Mouse (Mus musculus) midbrain, embryonic 16.5 days (tissue): ENCODE data around the gene Allc. TPM values are rescaled to one million over a fixed set of nuclear protein-coding genes. Genes with fewer than 3 reads are reported as not detected.

Experiments used
- ATAC-seq: fragments of 200-750 bp; cut with Nextera tagmentation; 2 replicates; pipeline ENCODE4 v1.8.0; 2017; ENCODE audit warnings: moderate TSS enrichment
- H3K27ac ChIP-seq: fragments of 300-500 bp; sonication (generic); 2 replicates; pipeline ENCODE4 v1.5.1; 2014; ENCODE audit warnings: mild to moderate bottlenecking, low read length, mixed read lengths
- H3K27me3 ChIP-seq: fragments of 300-500 bp; sonication (generic); 2 replicates; pipeline ENCODE4 v1.6.1; 2014; ENCODE audit warnings: low read depth, low read length, mixed read lengths; ENCODE audit not compliant: control insufficient read depth, insufficient read depth
- H3K36me3 ChIP-seq: fragments of 300-500 bp; sonication (generic); 2 replicates; pipeline ENCODE4 v1.6.1; 2014; ENCODE audit warnings: mild to moderate bottlenecking, low read length, moderate library complexity, mixed read lengths; ENCODE audit not compliant: control insufficient read depth, insufficient read depth
- H3K4me1 ChIP-seq: fragments of 300-500 bp; sonication (generic); 2 replicates; pipeline ENCODE4 v1.6.1; 2014; ENCODE audit warnings: mild to moderate bottlenecking, low read length, mixed read lengths; ENCODE audit not compliant: control insufficient read depth, insufficient read depth
- H3K4me2 ChIP-seq: fragments of 300-500 bp; sonication (generic); 2 replicates; pipeline ENCODE4 v1.6.1; 2014; ENCODE audit warnings: mild to moderate bottlenecking, low read length, mixed read lengths
- H3K4me3 ChIP-seq: fragments of 300-500 bp; sonication (generic); 2 replicates; pipeline ENCODE4 v1.5.1; 2014; ENCODE audit warnings: low read depth, mild to moderate bottlenecking, low read length, moderate library complexity, mixed read lengths
- H3K9ac ChIP-seq: fragments of 300-500 bp; sonication (generic); 2 replicates; pipeline ENCODE4 v1.6.1; 2014; ENCODE audit warnings: low read depth, low read length, mixed read lengths
- H3K9me3 ChIP-seq: fragments of 300-500 bp; sonication (generic); replicated peaks from 2 replicates; pipeline ENCODE4 v1.6.1; 2014; ENCODE audit warnings: mild to moderate bottlenecking, low read length, mixed read lengths; ENCODE audit not compliant: control insufficient read depth, poor library complexity, severe bottlenecking
- WGBS: fragments of 180-500 bp; shearing (Covaris S2); extraction: QIAGEN DNeasy Blood & Tissue Kit; methylation state at CpG from one replicate; pipeline ENCODE4 v1.1.7; 2014; 5-methylcytosine and 5-hydroxymethylcytosine counted together
- polyA plus RNA-seq: library from polyadenylated mRNA; unstranded; fragments of >200 nt; fragmentation: Nextera tagmentation; extraction: Ambion mirVana; gene quantifications from 2 replicates; pipeline ENCODE4 v1.2.1, GENCODE M21; 2015

Allc gene
- polyA plus RNA-seq, 1 experiment from 2014 or later = 0.39 TPM

GRCm38 (mm10) chr12:28552299-28552698, 30.0 kb downstream of the Allc start, which contains the start of gene Dcdc2c:
Dcdc2c (minus strand) TSS chr12:28552399.
- Histone ChIP-seq H3K4me2 (no peak within 1 kb of the TSS; the same call in 1 of the 2 replicates), H3K4me3 (no peak within 1 kb of the TSS), H3K9ac (no peak within 1 kb of the TSS), H3K27me3 (no peaks in the 10 kb centered on the region), H3K9me3 (no peaks in the 10 kb centered on the region), H3K27ac (no peak within 1 kb of the TSS), H3K36me3 (no peaks in the 10 kb centered on the region), H3K4me1 (no peaks in the 10 kb centered on the region)
- ATAC-seq = no peak
- WGBS = 87% methylated on average over 15 of the region's 15 CpGs

GRCm38 (mm10) chr12:28551775-28552174, 30.5 kb downstream of the Allc start:
- Histone ChIP-seq H3K4me1 (no peaks in the 10 kb centered on the region), H3K4me2 (no peak overlapping the region; the same call in 1 of the 2 replicates), H3K9me3 (no peaks in the 10 kb centered on the region), H3K27me3 (no peaks in the 10 kb centered on the region), H3K36me3 (no peaks in the 10 kb centered on the region), H3K9ac (no peak overlapping the region), H3K4me3 (no peak overlapping the region), H3K27ac (no peak overlapping the region)
- ATAC-seq = no peak
- 77% methylated on average over 18 of the region's 18 CpGs for WGBS

- H3K4me2 ChIP-seq = no peak overlapping the region
- H3K9ac ChIP-seq = no peak overlapping the region
- no peaks in the 10 kb centered on the region for H3K27me3 ChIP-seq
- 59% methylated on average over 4 of the region's 4 CpGs for WGBS
- H3K4me3 ChIP-seq = no peak overlapping the region
- no peak for ATAC-seq
- no peaks in the 10 kb centered on the region for H3K4me1 ChIP-seq
- no peaks in the 10 kb centered on the region for H3K9me3 ChIP-seq
- H3K27ac ChIP-seq = no peak overlapping the region
- no peaks in the 10 kb centered on the region for H3K36me3 ChIP-seq
Observed at GRCm38 (mm10) chr12:28548887-28549286, 33.4 kb downstream of the Allc start.

- H3K4me1 ChIP-seq = no peaks in the 10 kb centered on the region
- 47% methylated on average over 1 of the region's 1 CpGs for WGBS
- no peak overlapping the region for H3K9ac ChIP-seq
- H3K27ac ChIP-seq = no peak overlapping the region
- no peak for ATAC-seq
- no peak overlapping the region for H3K4me3 ChIP-seq
- H3K36me3 ChIP-seq = no peaks in the 10 kb centered on the region
- H3K9me3 ChIP-seq = no peaks in the 10 kb centered on the region
- H3K4me2 ChIP-seq = no peak overlapping the region
- no peaks in the 10 kb centered on the region for H3K27me3 ChIP-seq
Observed at GRCm38 (mm10) chr12:28514264-28514775, 68.0 kb downstream of the Allc start.

GRCm38 (mm10) chr12:28509699-28510280, 72.5 kb downstream of the Allc start:
- Histone ChIP-seq H3K27me3 (no peaks in the 10 kb centered on the region), H3K9me3 (no peaks in the 10 kb centered on the region), H3K4me2 (no peak overlapping the region), H3K4me1 (no peaks in the 10 kb centered on the region), H3K4me3 (no peak overlapping the region), H3K27ac (no peak overlapping the region), H3K36me3 (no peaks in the 10 kb centered on the region), H3K9ac (no peak overlapping the region)
- ATAC-seq = no peak
- 59% methylated on average over 5 of the region's 5 CpGs for WGBS

Other genes with a start within 250 kb of the Allc start
- gene Dcdc2c, start 30.1 kb downstream of the Allc start, polyA plus RNA-seq = not detected in 2 replicates
- 0.67 and 1.2 TPM in 2 replicates for gene Colec11, start 40.9 kb upstream of the Allc start, polyA plus RNA-seq
- 389 and 390 TPM in 2 replicates for gene Rps7, start 53.4 kb upstream of the Allc start, polyA plus RNA-seq
- gene Rnaseh1, start 67.1 kb upstream of the Allc start, polyA plus RNA-seq = 22.4 and 25.8 TPM in 2 replicates
- gene Adi1, start 92.7 kb upstream of the Allc start, polyA plus RNA-seq = 24.6 and 24.9 TPM in 2 replicates
- gene Trappc12, start 167.9 kb upstream of the Allc start, polyA plus RNA-seq = 43.1 and 43.6 TPM in 2 replicates
- gene Eipr1, start 169.3 kb upstream of the Allc start, polyA plus RNA-seq = 69.7 and 70.7 TPM in 2 replicates